Mouse (Mus musculus) 416B (cell line): Measurements from ENCODE around the gene AW549877.
A peak's percentile ranks its signal among the peaks of the same experiment; 100 is the strongest.

Experiments
- DNase-seq: peaks from one replicate; pipeline ENCODE4 v3.0.0; 2011; ENCODE audit warnings: low read depth

The AW549877 gene

DNA sequence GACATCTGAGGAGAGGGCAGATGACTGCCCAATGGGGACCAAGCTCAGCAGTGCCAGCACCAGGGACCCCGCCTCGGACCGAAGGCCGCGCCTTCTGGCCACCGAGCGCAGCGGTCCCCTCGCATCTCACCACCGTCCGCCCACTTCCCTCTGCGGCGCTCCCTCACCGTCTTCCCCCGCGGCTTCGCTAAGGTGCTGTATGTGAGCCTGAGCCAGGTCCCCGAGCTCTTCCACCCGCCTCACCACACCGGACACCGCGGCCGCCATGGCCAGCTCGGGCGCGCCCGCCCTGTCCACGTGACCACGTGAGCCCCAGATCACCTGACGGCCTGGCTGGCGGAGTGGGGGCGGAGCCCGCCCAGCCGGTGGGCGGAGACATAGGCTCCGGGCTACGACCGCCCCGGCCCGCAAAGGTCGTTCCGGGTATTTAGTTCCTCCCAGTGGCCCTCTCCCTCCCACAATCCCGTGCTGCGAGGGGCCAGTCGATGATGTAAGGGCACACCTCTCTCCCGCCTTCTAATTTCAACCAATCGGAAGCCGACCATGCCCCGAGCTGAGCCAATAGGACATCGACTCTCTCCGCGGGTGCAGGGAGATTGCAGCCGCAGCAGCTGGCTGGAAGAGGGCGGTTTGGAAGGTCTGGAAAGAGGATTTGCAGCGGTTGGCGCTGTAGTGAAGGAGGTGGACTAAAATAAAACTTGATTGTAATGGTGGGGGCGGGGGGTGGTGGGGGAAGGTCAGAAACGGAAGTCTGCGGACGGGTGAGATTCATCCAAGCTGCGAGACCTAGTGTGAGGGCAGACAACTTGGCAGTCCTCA, at the start of gene AW549877:
Gene AW549877 (minus strand): TSS at position 297 of the 819 bp plus-strand sequence.
- DNase-seq = peak; percentile 100

DNA sequence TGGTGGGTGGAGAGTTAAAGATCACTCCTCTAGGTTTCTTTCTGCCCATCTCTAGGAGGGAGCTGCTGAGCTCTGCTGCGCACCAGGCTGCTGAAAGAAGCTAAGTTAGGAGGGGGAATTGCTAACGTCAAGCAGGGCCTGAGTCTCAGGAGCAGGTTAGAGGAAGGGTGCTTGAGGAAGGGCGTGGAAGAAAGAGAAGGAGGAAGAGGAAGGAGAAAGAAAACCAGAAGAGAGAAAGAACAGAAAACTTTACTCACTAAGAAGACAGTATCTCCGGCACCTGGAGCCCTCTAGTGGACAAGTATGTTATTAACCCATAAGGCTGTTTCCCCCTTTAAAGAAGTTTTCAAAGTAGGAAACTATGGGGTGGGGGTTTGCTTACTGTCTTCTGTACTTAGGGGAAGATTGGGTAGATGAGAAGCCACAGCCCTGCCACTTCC, 47.5 kb upstream of the AW549877 start:
- peak; percentile 59 for DNase-seq

DNA sequence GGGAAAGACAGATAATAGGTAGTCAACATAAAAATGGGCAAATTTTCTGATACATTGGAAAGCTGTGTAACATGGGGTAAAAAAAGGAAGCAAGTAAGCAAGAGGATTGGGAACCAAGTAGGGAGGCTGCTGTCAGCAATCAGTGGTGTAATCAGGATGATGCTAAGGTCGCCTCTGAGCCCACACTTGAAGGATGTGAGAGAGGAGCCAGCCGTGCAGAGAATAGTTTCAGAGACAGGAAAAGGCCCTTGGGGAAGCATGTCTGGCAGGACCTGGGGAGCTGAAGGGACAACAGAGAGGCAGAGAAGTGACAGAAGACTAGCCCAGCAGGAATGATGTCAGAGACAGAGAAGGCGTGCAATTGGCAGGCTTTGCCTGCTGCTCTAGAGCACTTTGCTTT, 46.9 kb upstream of the AW549877 start:
- no peak for DNase-seq

DNA sequence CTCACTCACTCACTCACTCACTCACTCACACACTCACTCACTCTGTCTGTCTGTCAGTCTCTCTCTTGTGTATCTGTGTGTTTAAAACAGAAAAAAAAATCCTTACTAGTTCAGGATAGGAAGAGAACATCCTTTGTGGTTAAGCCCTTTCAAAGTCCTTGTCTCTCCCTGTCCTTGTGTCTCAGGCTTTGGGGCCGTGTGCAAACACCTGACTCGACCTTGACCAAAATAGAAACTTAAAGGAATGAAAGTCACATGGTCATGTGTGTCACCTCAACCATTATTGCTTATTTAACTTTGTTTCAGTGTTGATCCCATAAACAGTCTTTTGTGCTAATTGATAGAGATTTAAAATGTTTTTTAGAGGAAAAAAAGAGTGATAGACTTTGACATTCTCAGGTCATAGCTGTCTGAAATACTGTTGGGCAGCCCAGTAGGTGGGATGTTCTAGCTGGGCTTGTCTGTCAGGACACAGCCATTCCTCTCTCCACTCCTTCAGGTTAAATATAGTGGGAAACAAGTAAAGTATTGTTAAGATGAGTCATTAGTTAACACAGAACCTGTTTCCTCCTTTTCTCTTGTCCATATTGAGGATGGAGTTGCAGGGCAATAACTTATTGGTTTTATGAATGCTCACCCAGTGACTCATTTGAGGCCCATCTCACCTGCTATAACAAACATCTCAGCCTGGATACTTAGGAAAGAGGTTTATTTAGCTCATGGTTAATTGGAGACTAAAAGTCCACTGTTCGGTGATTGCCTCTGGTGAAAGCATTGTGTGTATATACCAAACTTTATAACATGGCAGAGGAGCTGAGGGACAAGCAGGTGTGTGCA, 37.8 kb upstream of the AW549877 start:
- DNase-seq = peak; percentile 31

DNA sequence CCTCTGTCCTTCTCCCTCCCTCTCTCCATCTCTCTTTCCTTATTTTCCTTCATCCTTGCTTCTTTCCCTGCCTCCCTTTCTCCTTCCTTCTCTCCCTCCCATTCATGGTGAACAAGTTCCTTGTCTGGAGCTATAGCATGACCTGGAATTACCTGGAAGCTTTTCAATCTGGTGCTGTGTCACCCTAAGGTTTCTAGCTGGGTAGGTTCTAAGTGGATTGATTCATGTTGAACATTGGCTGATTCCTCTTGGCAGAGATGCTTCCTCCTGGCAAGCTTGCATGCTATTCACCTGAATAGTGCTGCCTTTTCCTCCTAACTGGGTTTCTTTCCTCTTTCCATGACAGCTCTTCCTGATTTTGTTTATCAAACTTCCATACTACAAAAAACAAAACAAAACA, 33.4 kb upstream of the AW549877 start:
- DNase-seq = no peak

DNA sequence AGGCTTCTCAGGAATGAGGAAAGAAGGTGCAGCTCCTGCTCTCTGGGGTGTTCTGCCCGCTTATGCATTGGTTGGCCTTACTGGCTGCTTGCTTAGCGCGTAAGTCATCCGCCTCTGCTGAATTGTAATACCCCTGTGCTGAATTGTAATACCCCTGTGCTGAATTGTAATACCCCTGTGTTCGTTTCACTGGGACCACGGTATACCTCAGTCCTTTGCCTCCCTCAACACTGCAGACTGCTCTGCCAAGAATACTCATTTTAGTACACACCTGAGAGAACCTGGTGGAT, 32.8 kb upstream of the AW549877 start:
- DNase-seq = no peak

DNA sequence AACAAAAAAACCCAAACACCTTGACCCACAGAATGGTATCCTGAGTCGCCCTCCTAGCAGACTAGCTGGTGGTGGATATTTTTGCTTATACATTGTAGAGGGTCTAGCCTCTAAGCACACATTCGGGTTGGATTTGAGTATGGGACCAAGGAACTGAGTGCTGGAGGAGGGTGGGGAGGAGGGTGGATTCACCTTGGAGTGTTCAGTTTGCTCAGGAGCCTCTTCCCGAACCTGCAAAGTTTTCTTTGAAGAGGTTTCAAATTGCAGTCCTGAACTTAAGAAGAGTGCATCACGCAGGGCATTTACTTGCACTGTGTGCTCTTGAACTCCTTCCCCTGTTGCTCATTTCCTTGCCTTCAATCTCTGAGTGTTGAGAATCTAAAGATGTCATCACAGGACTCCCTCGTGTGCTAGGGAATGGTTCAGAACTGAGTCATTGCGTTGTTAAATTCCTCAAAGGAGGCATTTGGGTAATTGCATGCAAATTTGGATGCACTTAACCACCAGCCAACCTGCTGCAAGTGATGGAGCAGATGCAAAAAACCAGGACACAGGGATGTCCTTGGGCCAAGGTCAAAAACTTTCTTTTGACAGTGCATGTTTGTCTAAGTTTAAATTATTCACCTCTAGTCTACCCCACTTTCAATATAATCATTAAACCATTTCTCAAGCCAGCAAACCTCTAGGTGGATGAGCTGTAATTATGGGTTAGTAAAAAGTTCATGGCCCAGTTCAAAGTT, 32.3 kb upstream of the AW549877 start:
- peak; percentile 68 for DNase-seq

DNA sequence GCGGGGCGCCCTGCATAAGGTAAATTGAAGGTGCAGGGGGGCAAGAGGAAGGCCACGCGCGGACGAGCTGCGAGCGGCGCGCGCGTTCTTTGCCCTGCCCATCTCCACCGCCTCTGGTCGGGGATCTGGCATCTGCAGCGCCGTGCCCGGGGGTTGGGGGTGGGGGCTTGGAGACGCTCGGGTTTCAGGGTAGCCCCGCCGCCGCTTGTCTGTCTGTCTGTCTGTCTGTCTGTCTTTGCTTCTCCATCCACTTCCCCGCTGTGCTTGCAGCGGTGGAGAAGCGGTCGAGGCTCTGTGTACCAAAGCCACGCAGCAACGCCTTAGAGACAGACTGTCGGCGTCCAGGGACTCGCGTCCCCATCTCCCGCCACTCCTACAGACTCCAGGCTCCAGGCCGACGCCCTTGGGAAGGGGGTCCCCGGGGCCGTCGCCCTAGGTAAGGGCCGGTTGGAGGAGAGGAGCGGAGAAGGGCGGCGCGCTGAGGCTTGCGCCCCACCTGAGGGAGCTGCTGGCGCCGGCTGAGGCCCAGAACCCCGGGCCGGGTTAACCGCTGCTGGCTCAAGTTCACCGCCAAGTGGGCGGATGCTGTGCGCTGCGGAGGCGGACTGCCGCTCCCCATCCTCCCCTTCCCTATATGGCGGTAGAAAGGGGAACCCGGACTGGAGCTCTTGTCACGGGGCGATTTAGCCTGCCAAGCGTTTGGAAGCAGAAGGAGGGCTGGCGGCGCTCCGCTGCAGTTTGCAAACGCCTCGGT, 31.5 kb upstream of the AW549877 start:
- DNase-seq = peak; percentile 89

DNA sequence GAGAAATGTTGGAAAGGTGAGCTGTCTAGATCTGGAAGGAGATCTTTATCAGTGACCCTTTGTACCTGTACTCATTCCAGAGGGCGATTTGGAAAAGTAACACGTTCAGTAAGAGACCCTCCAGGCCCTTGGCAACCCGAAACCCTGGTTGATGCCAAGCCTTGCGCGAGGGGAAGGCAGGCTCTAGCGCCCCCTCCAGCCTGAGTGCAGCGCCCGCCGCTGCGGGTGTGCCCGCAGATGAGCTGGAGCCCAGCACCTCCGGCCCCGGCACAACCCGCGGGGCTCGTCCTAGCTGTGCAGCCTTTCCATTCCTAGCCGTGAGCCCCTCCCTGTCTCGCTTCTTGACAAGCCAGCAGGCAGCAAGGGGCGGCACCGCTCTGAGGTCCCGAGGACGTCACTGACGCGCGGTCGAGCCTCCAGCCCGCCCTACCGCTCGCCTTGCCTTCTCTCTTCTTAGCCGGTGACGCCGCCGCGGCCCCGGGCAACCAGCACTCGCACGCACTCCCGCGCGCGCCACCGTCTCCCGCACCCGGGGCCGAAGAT, 30.8 kb upstream of the AW549877 start, which contains the start of gene Oxct1:
Gene Oxct1 (plus strand): TSS at position 153 of the 543 bp plus-strand sequence.
- peak; percentile 93 for DNase-seq

DNA sequence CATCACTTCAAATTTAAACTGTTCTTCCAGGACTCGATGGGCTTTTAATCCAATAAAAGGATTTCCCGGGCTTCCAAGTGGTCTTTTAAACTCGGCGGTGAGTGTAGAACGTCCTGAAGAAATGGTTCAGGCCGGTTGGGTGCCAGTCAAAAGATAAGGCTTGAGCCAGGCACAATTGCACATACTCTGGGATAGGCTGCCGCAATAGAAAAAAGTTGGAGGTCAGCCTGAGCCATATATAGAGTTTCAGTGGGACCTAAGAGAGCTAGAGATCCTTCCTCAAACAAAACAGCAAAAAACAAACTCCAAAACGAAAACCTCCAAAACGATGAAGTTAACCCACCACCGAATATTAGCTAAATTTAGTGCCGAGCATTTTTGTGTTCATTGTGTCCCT, 30.0 kb upstream of the AW549877 start:
- no peak for DNase-seq

DNA sequence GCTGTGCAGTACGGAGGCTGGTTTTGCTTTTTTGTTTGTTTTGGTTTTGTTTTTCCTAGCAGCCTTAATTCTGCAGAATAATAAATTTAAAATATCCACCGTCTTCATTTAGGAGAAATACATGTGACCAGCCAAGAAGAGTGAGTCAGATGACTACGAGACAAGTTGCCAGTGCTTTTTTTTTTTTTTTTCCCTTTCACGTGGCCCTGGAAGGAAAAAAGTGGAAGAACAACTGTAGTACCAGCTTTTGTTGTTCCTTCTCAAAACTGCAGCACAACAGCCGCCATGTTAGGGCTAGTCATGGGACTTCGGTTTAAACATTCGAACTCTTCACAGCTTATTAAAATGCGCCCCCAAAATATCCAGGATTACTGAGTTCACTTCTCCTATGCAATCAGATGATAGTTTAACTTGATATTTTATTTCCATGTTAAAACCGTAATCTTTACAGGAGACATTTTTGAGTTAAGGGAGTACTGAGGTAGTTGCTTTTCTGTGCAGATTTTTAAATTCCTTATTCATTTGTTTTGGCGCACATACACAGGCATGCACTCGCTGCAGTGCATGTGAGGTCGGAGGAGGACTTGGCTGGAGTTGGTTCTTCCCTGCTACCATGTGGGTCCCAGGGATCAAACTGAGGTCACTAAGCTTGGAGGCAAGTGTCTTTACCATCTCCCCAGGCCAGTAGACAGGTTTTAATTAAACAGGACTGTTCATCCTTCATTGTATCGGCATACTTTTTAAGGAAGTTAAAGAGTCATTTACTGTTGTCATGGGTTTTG, 29.4 kb upstream of the AW549877 start:
- no peak for DNase-seq

DNA sequence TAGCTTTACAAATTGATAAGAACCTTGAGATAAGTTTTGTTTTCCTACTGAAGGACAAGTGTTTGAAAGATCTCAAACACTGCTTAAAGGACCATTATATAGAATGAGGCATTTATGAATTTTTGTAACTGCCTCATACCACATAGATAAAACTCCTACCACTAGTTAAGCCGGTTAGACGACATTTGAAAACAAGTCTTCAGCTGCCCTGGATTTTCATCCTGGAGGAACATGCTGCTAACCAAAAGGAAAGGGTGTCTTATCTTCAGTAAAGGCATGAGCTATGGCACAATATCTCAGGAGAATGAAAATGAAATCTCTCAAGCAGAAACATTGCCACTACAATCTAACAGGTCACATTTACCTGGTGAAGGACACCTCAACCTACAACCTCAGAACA, 28.2 kb upstream of the AW549877 start:
- no peak for DNase-seq

DNA sequence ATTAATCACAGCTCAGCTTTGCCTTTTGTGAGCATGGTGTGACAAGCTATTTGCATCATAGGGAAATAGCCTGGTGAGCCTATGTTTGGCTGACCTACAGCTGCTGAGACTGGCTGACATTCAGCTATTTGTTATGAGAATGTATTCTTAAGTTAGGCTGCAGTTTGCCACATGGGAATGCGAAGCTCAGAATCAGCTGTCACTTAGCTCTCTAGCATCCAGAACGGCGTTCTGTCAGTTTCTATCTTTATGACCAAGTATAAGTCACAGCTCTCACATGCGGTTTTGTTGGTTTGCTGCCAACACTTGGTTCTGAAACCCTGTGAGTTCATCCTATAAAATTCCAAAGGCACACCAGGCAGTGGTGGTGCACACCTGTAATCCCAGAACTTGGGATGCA, 25.2 kb upstream of the AW549877 start:
- DNase-seq = no peak

DNA sequence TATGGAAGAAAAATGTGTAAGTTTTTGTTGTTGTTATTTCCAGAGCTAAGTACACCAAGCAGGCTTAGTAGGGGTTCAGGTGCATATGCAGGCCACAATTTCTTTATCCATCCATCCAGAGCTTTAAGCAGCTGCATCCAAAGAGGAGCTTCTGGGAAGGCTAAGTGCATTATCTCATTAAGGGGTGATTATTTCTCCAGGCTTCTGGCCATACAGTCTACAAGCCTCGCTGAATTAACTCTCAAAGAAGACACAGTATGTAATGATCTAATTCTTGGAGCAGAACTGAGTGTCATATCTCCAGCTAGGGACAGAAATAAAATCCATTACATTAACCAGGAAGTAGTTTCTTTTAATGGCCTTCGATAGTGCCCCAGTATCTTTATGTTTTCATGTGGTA, 18.3 kb upstream of the AW549877 start:
- DNase-seq = no peak

DNA sequence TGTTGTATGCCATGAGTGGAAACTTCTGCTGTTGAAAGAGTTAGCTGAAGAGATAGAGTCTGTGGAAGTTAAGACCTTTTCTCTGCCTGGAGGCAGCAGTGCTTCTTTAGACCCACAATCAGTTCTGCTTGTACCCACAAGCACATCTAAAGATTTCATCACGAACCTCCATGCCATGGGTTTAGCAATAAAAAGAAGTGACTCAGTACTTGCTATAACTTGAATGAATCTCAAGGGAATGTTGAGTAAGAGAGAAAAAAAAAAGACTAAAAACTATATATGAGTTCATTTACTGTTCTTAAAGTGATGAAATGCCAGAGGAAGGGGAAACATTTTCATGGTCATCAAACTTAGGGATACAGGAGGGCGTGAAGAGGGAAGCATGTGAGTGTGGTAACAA, 5.0 kb upstream of the AW549877 start:
- DNase-seq = peak; percentile 84

DNA sequence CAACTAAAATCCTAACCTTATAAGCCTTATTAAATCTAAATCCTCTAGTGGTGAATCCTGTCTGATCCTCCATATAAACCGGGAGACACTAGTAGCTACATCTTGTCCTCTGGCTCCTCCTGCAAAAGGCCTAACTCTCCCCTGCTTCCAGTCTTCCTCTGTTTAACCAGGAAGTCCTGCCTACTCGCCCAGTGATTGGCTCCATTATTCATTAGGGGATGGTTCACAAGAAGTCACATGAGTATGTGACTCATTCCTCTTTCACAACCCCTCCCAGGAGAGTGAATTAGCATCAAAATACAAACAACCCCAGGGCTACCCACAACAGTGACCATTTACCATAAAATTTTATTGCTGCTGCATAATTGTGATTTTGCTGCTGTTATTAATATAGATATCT, 3.6 kb upstream of the AW549877 start:
- DNase-seq = peak; percentile 79

DNA sequence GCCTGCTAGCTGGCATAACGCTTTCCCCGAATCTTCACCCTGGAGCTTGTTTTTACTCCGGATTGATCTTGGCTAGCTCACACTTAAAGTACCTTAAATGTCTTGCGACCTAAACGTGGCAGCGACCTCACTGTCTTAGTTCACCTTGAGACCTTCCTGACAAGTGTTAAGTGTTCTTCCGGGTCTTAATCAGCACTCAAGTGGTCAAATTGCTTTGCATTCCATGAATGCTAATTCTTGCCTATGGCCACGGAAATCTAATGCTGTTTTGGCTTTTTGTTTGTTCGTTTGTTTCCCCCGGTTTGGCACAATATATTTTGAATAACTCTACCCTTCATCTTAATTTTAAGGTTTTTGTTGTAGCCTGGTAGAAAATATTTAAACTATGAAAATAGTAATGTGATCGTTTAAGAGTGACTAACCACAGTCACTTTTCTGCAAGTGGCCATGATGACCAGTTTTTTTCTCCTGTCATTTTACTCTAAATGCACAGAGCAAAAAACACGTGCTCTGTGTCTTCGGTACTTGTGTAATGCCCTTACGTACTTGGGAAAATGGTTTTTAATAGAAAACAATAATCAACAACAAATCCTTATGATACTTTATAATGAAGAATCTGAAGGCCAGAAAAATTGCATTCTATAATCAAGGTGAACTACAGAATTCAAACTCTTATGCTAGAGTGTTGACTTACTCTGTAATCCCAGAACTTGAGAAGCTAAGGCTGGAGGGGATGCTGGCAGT, 895 bp upstream of the AW549877 start:
- DNase-seq = no peak

DNA sequence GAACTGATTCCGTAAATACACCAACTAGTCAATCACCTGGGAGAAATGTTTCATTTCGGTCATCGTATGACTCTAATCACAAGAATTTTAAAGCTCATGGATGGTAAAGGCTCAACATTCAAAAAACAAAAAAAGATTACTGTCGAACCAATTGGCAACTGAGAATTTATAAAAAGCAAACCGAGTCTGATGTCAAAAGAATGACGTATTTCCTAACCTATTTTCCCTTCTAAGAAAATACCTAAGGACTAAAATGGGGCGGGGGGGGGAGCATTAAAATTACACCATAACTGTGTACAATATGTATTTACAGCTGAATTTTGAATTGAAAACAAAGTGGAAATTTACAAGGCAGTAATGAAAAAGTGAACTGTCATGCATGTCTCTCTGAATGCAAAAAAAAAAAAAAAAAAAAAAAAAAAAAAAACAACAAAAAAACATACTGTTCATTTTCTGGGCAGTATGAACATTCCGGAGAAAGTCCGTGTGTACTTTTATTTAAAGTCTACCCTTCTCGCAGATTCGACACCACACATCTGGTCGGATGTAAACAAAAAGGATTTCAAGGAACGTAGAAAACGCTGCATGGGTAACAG, 594 bp downstream of the AW549877 start:
- no peak for DNase-seq

DNA sequence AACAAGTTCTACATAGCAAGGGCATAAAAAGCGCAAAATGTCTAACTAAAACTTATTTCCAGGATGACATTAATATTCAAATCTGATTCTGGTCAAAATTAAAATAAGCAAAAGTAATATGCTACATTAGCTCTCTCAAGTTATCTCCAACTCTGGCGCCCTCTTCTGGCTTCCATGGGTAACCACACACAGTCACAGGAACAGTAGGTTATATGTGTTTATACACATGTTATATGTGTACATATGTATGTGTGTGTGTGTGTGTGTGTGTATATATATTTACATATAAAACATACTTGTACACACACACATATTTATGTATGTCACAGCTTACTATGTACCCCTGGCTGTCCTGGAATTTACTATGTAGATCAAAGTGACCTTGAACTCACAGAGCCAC, 7.6 kb downstream of the AW549877 start:
- peak; percentile 65 for DNase-seq

DNA sequence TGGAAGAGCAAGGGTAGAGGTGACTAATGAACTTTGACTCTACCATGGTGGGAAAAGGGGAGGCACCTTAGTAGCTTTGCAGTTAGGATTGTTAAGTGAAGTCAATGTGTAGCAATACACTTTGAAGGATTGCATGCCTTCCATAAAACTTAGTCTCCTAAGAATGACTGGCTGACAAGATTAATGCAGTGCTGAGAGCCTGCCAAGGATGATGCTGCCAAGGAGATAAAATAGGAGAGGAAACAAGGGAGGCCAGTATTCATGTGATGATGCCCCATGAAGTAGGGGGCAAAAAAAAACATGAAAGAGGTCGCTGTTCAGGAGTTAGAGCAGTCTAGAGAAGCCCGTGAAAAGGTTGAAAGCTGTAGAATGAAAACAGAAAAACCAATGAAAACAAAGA, 10.7 kb downstream of the AW549877 start:
- no peak for DNase-seq
